Mouse (Mus musculus) forebrain, embryonic 11.5 days (tissue): ENCODE results near the gene Thoc2. TPM values are rescaled to one million over a fixed set of nuclear protein-coding genes. Genes with fewer than 3 reads are reported as not detected.
"Not testable (repeated sequence)": the region's sequence is repeated elsewhere in the genome, so short reads cannot be mapped to it uniquely, and the experiment has no call there.

ENCODE experiments used
- ATAC-seq: fragments of 200-750 bp; cut with Nextera tagmentation; replicated peaks from 2 replicates; pipeline ENCODE4 v1.8.0; 2017; ENCODE audit warnings: moderate TSS enrichment; ENCODE audit not compliant: low FRiP score
- DNase-seq: peaks from one replicate; pipeline ENCODE4 v3.0.0-alpha.2; 2017; ENCODE audit warnings: low spot score
- H3K27ac ChIP-seq: fragments of 300-500 bp; sonication (generic); 2 replicates; pipeline ENCODE4 v1.5.1; 2014; ENCODE audit warnings: low read depth, low read length
- H3K27me3 ChIP-seq: fragments of 300-500 bp; sonication (generic); 2 replicates; pipeline ENCODE4 v1.6.1; 2014; ENCODE audit warnings: mild to moderate bottlenecking, low read length, mixed read lengths; ENCODE audit not compliant: control insufficient read depth, insufficient read depth
- H3K36me3 ChIP-seq: fragments of 300-500 bp; sonication (generic); 2 replicates; pipeline ENCODE4 v1.6.1; 2014; ENCODE audit warnings: mild to moderate bottlenecking, low read length, moderate library complexity, mixed read lengths; ENCODE audit not compliant: control insufficient read depth, insufficient read depth
- H3K4me1 ChIP-seq: fragments of 300-500 bp; sonication (generic); replicated peaks from 2 replicates; pipeline ENCODE4 v1.6.1; 2014; ENCODE audit warnings: low read length, mixed read lengths; ENCODE audit not compliant: control insufficient read depth, insufficient read depth
- H3K4me2 ChIP-seq: fragments of 300-500 bp; sonication (generic); 2 replicates; pipeline ENCODE4 v1.6.1; 2014; ENCODE audit warnings: low read depth, mild to moderate bottlenecking, low read length, moderate library complexity, mixed read lengths; ENCODE audit not compliant: severe bottlenecking
- H3K4me3 ChIP-seq: fragments of 300-500 bp; sonication (generic); 2 replicates; pipeline ENCODE4 v1.5.1; 2014; ENCODE audit warnings: low read depth, low read length
- H3K9ac ChIP-seq: fragments of 300-500 bp; sonication (generic); 2 replicates; pipeline ENCODE4 v1.6.1; 2014; ENCODE audit warnings: low read length
- H3K9me3 ChIP-seq: fragments of 300-500 bp; sonication (generic); 2 replicates; pipeline ENCODE4 v1.6.1; 2016; ENCODE audit warnings: low read length, mixed read lengths; ENCODE audit not compliant: control insufficient read depth
- WGBS: fragments of 180-500 bp; shearing (Covaris S2); extraction: QIAGEN DNeasy Blood & Tissue Kit; methylation state at CpG from one replicate; pipeline ENCODE4 v1.1.7; 2014; 5-methylcytosine and 5-hydroxymethylcytosine counted together
- polyA plus RNA-seq: library from polyadenylated mRNA; unstranded; fragments of >200 nt; fragmentation: Nextera tagmentation; extraction: Ambion mirVana; gene quantifications from 2 replicates; pipeline ENCODE4 v1.2.1, GENCODE M21; 2014

Gene Thoc2
- 96.3 and 97.5 TPM in 2 replicates for polyA plus RNA-seq

GRCm38 (mm10) chrX:41920574-41920973 is at the start of gene Thoc2:
Gene Thoc2 (minus strand): TSS chrX:41920674.
- Histone ChIP-seq H3K36me3 (no peaks in the 10 kb centered on the region), H3K9me3 (no peaks in the 10 kb centered on the region), H3K4me2 (no peak within 1 kb of the TSS), H3K4me1 (no peaks in the 10 kb centered on the region), H3K27ac (no peak within 1 kb of the TSS), H3K9ac (no peak within 1 kb of the TSS), H3K4me3 (no peak within 1 kb of the TSS), H3K27me3 (no peaks in the 10 kb centered on the region)
- DNase-seq: no peak
- ATAC-seq: no peak
- 95% methylated on average over 1 of the region's 1 CpGs for WGBS

GRCm38 (mm10) chrX:41970096-41970495 is 49.6 kb upstream of the Thoc2 start:
- DNase-seq: no peak
- WGBS: 93% methylated on average over 2 of the region's 2 CpGs
- no peak overlapping the region for H3K9ac ChIP-seq
- no peaks in the 10 kb centered on the region for H3K4me1 ChIP-seq
- no peaks in the 10 kb centered on the region for H3K27me3 ChIP-seq
- ATAC-seq: no peak
- no peak overlapping the region for H3K4me3 ChIP-seq
- no peak overlapping the region for H3K27ac ChIP-seq
- H3K9me3 ChIP-seq: no peaks in the 10 kb centered on the region
- H3K36me3 ChIP-seq: no peaks in the 10 kb centered on the region
- no peak overlapping the region for H3K4me2 ChIP-seq

GRCm38 (mm10) chrX:41969341-41969740 is 48.9 kb upstream of the Thoc2 start:
- WGBS: 91% methylated on average over 4 of the region's 4 CpGs
- DNase-seq (no peak), ATAC-seq (no peak)
- Histone ChIP-seq H3K27ac (no peak overlapping the region), H3K9me3 (no peaks in the 10 kb centered on the region), H3K4me1 (no peaks in the 10 kb centered on the region), H3K9ac (no peak overlapping the region), H3K4me3 (no peak overlapping the region), H3K4me2 (no peak overlapping the region), H3K27me3 (no peaks in the 10 kb centered on the region), H3K36me3 (no peaks in the 10 kb centered on the region)

- ATAC-seq (no peak), DNase-seq (peak; percentile 49)
- Histone ChIP-seq H3K4me3 (no peak overlapping the region), H3K9ac (no peak overlapping the region), H3K9me3 (no peaks in the 10 kb centered on the region), H3K27me3 (no peaks in the 10 kb centered on the region), H3K4me2 (no peak overlapping the region), H3K36me3 (no peaks in the 10 kb centered on the region), H3K27ac (no peak overlapping the region), H3K4me1 (no peaks in the 10 kb centered on the region)
- WGBS: 68% methylated on average over 4 of the region's 4 CpGs
Measured at GRCm38 (mm10) chrX:41957161-41957560, 36.7 kb upstream of the Thoc2 start.

- H3K36me3 ChIP-seq: no peaks in the 10 kb centered on the region
- no peak for DNase-seq
- WGBS: 92% methylated on average over 5 of the region's 5 CpGs
- H3K9ac ChIP-seq: no peak overlapping the region
- H3K9me3 ChIP-seq: no peaks in the 10 kb centered on the region
- H3K4me3 ChIP-seq: no peak overlapping the region
- H3K4me2 ChIP-seq: no peak overlapping the region
- no peak for ATAC-seq
- no peaks in the 10 kb centered on the region for H3K27me3 ChIP-seq
- H3K4me1 ChIP-seq: no peaks in the 10 kb centered on the region
- H3K27ac ChIP-seq: no peak overlapping the region
Measured at GRCm38 (mm10) chrX:41941840-41942239, 21.4 kb upstream of the Thoc2 start.

GRCm38 (mm10) chrX:41931821-41932220 is 11.3 kb upstream of the Thoc2 start:
- H3K4me3 ChIP-seq, DNase-seq, H3K36me3 ChIP-seq, H3K4me2 ChIP-seq, H3K4me1 ChIP-seq, ATAC-seq, H3K27me3 ChIP-seq, H3K9me3 ChIP-seq, H3K27ac ChIP-seq, H3K9ac ChIP-seq: not testable (repeated sequence)
- WGBS: 56% methylated on average over 6 of the region's 6 CpGs

- Histone ChIP-seq H3K4me2 (no peak overlapping the region), H3K36me3 (no peaks in the 10 kb centered on the region), H3K9ac (no peak overlapping the region), H3K4me1 (no peaks in the 10 kb centered on the region), H3K4me3 (no peak overlapping the region), H3K27me3 (no peaks in the 10 kb centered on the region), H3K27ac (no peak overlapping the region), H3K9me3 (no peaks in the 10 kb centered on the region)
- WGBS: 87% methylated on average over 5 of the region's 5 CpGs
- no peak for DNase-seq
- ATAC-seq: no peak
Measured at GRCm38 (mm10) chrX:41924708-41925107, 4.2 kb upstream of the Thoc2 start.

- no peaks in the 10 kb centered on the region for H3K4me1 ChIP-seq
- DNase-seq (no peak), ATAC-seq (no peak)
- H3K27me3 ChIP-seq: no peaks in the 10 kb centered on the region
- no peaks in the 10 kb centered on the region for H3K9me3 ChIP-seq
- H3K27ac ChIP-seq: no peak overlapping the region
- 43% methylated on average over 10 of the region's 10 CpGs for WGBS
- H3K36me3 ChIP-seq: no peaks in the 10 kb centered on the region
- H3K4me2 ChIP-seq: 0 out of 2 replicates have a peak overlapping the region, but pooled peaks have one; percentile 12
- H3K9ac ChIP-seq: 0 out of 2 replicates have a peak overlapping the region, but pooled peaks have one; percentile 7
- peak overlapping the region; percentile 55 for H3K4me3 ChIP-seq
Measured at GRCm38 (mm10) chrX:41912061-41912401, 8.4 kb downstream of the Thoc2 start.

GRCm38 (mm10) chrX:41911390-41912060 is 8.9 kb downstream of the Thoc2 start:
- WGBS: 17% methylated on average over 53 of the region's 59 CpGs
- peak; percentile 92 for DNase-seq

More at GRCm38 (mm10) chrX:41911390-41912060, 8.9 kb downstream of the Thoc2 start:
- peak; percentile 97 for ATAC-seq
- peak overlapping the region; percentile 64 for H3K27ac ChIP-seq
- H3K9ac ChIP-seq: peak overlapping the region; percentile 77
- no peaks in the 10 kb centered on the region for H3K36me3 ChIP-seq
- peak overlapping the region; percentile 55 for H3K4me3 ChIP-seq
- no peaks in the 10 kb centered on the region for H3K4me1 ChIP-seq
- no peaks in the 10 kb centered on the region for H3K9me3 ChIP-seq
- H3K27me3 ChIP-seq: no peaks in the 10 kb centered on the region
- peak overlapping the region; percentile 55 for H3K4me2 ChIP-seq
